Mouse (Mus musculus) adrenal gland (tissue): ENCODE data around the gene Syt12.

Experiments used
- intact Hi-C: fragments of 180-260 bp; cut with DNase I; formaldehyde crosslinking; loops from one replicate; pipeline ENCODE4 v1.15.1; 2025
- long read RNA-seq, 2 experiments: library from polyadenylated mRNA; unstranded; transcript quantifications; one replicate each; pipeline ENCODE4 v2.0.0; 2020; ENCODE audit warnings: borderline replicate concordance in 1 of 2; ENCODE audit not compliant: insufficient replicate concordance in 1 of 2

The Syt12 gene
- long read RNA-seq, experiment 1, transcript Syt12-201 (8 exons, 3,581 nt) = major isoform, 36 of 56 reads
- long read RNA-seq, experiment 1, partial matches to known transcripts = 4 of 56 reads
- long read RNA-seq, experiment 1, other reads (novel, unspliced or antisense) = 16 of 56 reads
- long read RNA-seq, experiment 2, transcript Syt12-201 (8 exons, 3,581 nt) = major isoform, 70 of 84 reads
- long read RNA-seq, experiment 2, partial matches to known transcripts = 7 of 84 reads
- long read RNA-seq, experiment 2, other reads (novel, unspliced or antisense) = 7 of 84 reads

- intact Hi-C loops = no loop called here
These were observed at the start of gene Syt12 for GRCm38 (mm10) chr19:4477345-4478189. TSS of gene Syt12 (minus strand) at chr19:4477447.

GRCm38 (mm10) chr19:4521426-4522050 lies 44.3 kb upstream of the Syt12 start:
- intact Hi-C loops = no loop called here

GRCm38 (mm10) chr19:4517483-4517882 lies 40.2 kb upstream of the Syt12 start:
- intact Hi-C loops = no loop called here

GRCm38 (mm10) chr19:4516288-4516687 lies 39.0 kb upstream of the Syt12 start:
- intact Hi-C loops = no loop called here

GRCm38 (mm10) chr19:4515746-4516145 lies 38.5 kb upstream of the Syt12 start:
- intact Hi-C loops = no loop called here

- intact Hi-C loops = loop anchor here (5.0 kb wide), 1 partner anchor 44 kb away; no protein-coding TSS in a partner anchor
These were observed 36.1 kb upstream of the Syt12 start for GRCm38 (mm10) chr19:4513236-4513858.

GRCm38 (mm10) chr19:4511116-4511841 lies 34.0 kb upstream of the Syt12 start:
- intact Hi-C loops = loop anchor here (5.0 kb wide), 1 partner anchor 46 kb away; no protein-coding TSS in a partner anchor

- intact Hi-C loops = loop anchor here (5.0 to 10.0 kb wide), 3 partner anchors 47 to 235 kb away; no protein-coding TSS in a partner anchor
These were observed 33.0 kb upstream of the Syt12 start, which contains the start of gene Pcx for GRCm38 (mm10) chr19:4509986-4510963. TSS of gene Pcx (plus strand) at chr19:4510472.

GRCm38 (mm10) chr19:4507746-4508145 lies 30.5 kb upstream of the Syt12 start:
- intact Hi-C loops = loop anchor here (5.0 to 10.0 kb wide), 2 partner anchors 65 to 237 kb away; no protein-coding TSS in a partner anchor

GRCm38 (mm10) chr19:4504830-4505229 lies 27.6 kb upstream of the Syt12 start:
- intact Hi-C loops = loop anchor here (5.0 to 10.0 kb wide), 2 partner anchors 67 to 240 kb away; no protein-coding TSS in a partner anchor

GRCm38 (mm10) chr19:4502701-4503100 lies 25.5 kb upstream of the Syt12 start:
- intact Hi-C loops = loop anchor here (10.0 kb wide), 1 partner anchor 242 kb away; no protein-coding TSS in a partner anchor

GRCm38 (mm10) chr19:4498062-4498933 lies 21.1 kb upstream of the Syt12 start, which contains the start of gene 2010003K11Rik:
TSS of gene 2010003K11Rik (minus strand) at chr19:4498583.
- intact Hi-C loops = loop anchor here (5.0 kb wide), 1 partner anchor 119 kb away; the partner anchor contains the start of gene Lrfn4

- intact Hi-C loops = loop anchor here (5.0 kb wide), 1 partner anchor 120 kb away; the partner anchor contains the start of gene Lrfn4
These were observed 20.2 kb upstream of the Syt12 start for GRCm38 (mm10) chr19:4497263-4497973.

GRCm38 (mm10) chr19:4496535-4497262 lies 19.5 kb upstream of the Syt12 start:
- intact Hi-C loops = loop anchor here (5.0 kb wide), 1 partner anchor 121 kb away; the partner anchor contains the start of gene Lrfn4

- intact Hi-C loops = loop anchor here (5.0 kb wide), 1 partner anchor 121 kb away; the partner anchor contains the start of gene Lrfn4
These were observed 18.6 kb upstream of the Syt12 start for GRCm38 (mm10) chr19:4495814-4496213.

- intact Hi-C loops = loop anchor here (5.0 kb wide), 1 partner anchor 123 kb away; the partner anchor contains the start of gene Lrfn4
These were observed 17.5 kb upstream of the Syt12 start for GRCm38 (mm10) chr19:4494707-4495106.
